Mouse (Mus musculus) erythroblast, embryonic 14.5 days (primary cell): ENCODE measurements around the gene Fsd2. TPM values are rescaled to one million over a fixed set of nuclear protein-coding genes. Genes with fewer than 3 reads are reported as not detected.

ENCODE experiments used
- H3K27me3 ChIP-seq: 2 replicates; pipeline ENCODE4 v1.6.1; 2012; ENCODE audit warnings: inconsistent platforms; ENCODE audit not compliant: control insufficient read depth
- H3K36me3 ChIP-seq: 2 replicates; pipeline ENCODE4 v1.6.1; 2012; ENCODE audit warnings: mild to moderate bottlenecking, inconsistent platforms; ENCODE audit not compliant: control insufficient read depth
- H3K4me1 ChIP-seq: 2 replicates; pipeline ENCODE4 v1.6.1; 2012; ENCODE audit warnings: inconsistent platforms; ENCODE audit not compliant: control insufficient read depth
- H3K4me3 ChIP-seq: replicated peaks from 2 replicates; pipeline ENCODE3; 2012; ENCODE audit warnings: moderate library complexity, mild to moderate bottlenecking, inconsistent platforms
- H3K9me3 ChIP-seq: 2 replicates; pipeline ENCODE4 v1.6.1; 2012; ENCODE audit warnings: low read length, inconsistent platforms, mixed read lengths; ENCODE audit not compliant: control insufficient read depth
- GATA1 ChIP-seq: IDR thresholded peaks from 2 replicates; pipeline ENCODE4 v1.6.1; 2012; ENCODE audit warnings: low read length, inconsistent platforms, mixed read lengths
- TAL1 ChIP-seq: IDR thresholded peaks from 3 replicates; pipeline ENCODE4 v1.6.1; 2012; ENCODE audit warnings: low read length, inconsistent platforms, mixed read lengths
- polyA plus RNA-seq: library from polyadenylated mRNA; stranded (reverse); fragments of >175 nt; gene quantifications from 2 replicates; pipeline ENCODE4 v1.2.3, GENCODE M21; 2012

Fsd2 gene
- polyA plus RNA-seq, 1 experiment = not detected

DNA sequence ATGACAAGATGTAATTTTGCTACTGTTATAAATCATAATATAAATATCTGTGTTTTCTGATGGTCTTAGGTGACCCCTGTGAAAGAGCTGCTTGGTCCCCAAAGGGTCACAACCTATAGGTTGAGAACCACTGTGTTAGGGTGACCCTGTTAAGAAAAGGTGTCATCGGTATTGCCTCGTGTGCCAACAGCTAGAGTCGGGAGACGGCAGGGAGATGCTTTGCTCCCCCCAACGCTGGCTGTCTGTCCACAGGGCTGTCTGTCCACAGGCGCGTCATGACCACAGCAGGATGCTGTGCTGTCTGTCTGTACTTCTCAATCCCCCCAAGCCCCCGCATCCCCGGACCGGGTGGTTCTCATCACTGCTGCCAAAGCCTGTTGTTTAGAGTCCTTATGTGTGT, 8.9 kb upstream of the Fsd2 start:
- Histone ChIP-seq H3K27me3 (no peaks in the 10 kb centered on the region), H3K4me3 (no peak overlapping the region), H3K36me3 (peaks cover 71% of the 10 kb centered on the region), H3K9me3 (no peaks in the 10 kb centered on the region), H3K4me1 (peaks cover 47% of the 10 kb centered on the region)
- no peak for TF ChIP-seq GATA1
- TF ChIP-seq TAL1 = no peak

- Histone ChIP-seq H3K36me3 (peaks cover 54% of the 10 kb centered on the region), H3K4me3 (peak overlapping the region; percentile 89)
Measured at GRCm38 (mm10) chr7:81573821-81574220, 7.1 kb upstream of the Fsd2 start.

GRCm38 (mm10) chr7:81573397-81573796, 6.7 kb upstream of the Fsd2 start:
- peaks cover 50% of the 10 kb centered on the region for H3K36me3 ChIP-seq
- no peaks in the 10 kb centered on the region for H3K9me3 ChIP-seq
- TF ChIP-seq GATA1 (no peak; the same call in 1 of the 2 replicates), TAL1 (no peak)
- H3K27me3 ChIP-seq = no peaks in the 10 kb centered on the region
- peak overlapping the region; percentile 89 for H3K4me3 ChIP-seq
- H3K4me1 ChIP-seq = peaks cover 44% of the 10 kb centered on the region

More at GRCm38 (mm10) chr7:81573821-81574220, 7.1 kb upstream of the Fsd2 start:
- TF ChIP-seq TAL1 (no peak), GATA1 (no peak)
- H3K9me3 ChIP-seq = no peaks in the 10 kb centered on the region
- peaks cover 49% of the 10 kb centered on the region for H3K4me1 ChIP-seq
- H3K27me3 ChIP-seq = no peaks in the 10 kb centered on the region

DNA sequence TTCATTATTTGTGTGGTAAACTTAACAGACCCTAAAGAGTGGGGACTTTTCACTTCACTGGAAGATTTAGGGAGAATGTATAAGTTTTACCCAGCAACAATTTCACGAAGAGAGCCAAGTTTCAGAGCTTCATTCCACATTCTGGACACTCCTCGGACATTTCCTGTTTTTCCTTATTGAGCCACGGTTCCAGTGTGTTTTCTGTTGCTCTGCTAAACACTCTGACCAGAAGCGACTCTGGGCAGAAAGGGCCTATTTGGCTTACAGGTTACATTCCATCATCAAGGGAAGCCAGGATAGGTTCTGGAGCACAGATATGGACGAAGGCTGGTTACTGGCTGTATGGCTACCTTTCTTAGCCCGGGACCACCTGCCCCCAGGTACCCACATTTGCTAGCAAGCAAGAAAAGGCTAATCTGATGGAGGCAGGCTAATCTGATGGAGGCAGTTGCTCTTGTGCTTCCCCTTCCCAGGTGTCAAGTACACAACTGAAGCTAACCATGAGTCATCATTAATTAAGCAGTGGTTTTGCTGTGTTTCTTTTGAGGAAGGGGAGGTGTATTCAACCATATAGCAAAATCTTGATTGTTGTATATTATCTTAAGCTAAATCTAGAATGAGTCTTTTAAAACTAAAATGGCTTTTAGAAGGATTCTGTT, 6.0 kb upstream of the Fsd2 start:
- Histone ChIP-seq H3K4me3 (peak overlapping the region; percentile 89), H3K27me3 (no peaks in the 10 kb centered on the region), H3K9me3 (no peaks in the 10 kb centered on the region), H3K36me3 (peaks cover 43% of the 10 kb centered on the region), H3K4me1 (peaks cover 40% of the 10 kb centered on the region)
- no peak for TF ChIP-seq TAL1
- peak; percentile 85 for TF ChIP-seq GATA1

- Histone ChIP-seq H3K27me3 (no peaks in the 10 kb centered on the region), H3K9me3 (no peaks in the 10 kb centered on the region), H3K4me3 (peak overlapping the region; percentile 89), H3K36me3 (peaks cover 36% of the 10 kb centered on the region), H3K4me1 (peaks cover 38% of the 10 kb centered on the region)
- TF ChIP-seq TAL1 = no peak
- TF ChIP-seq GATA1 = no peak
Measured at GRCm38 (mm10) chr7:81571941-81572441, 5.2 kb upstream of the Fsd2 start.

- Histone ChIP-seq H3K9me3 (no peaks in the 10 kb centered on the region), H3K27me3 (no peaks in the 10 kb centered on the region), H3K36me3 (peaks cover 29% of the 10 kb centered on the region), H3K4me1 (peaks cover 37% of the 10 kb centered on the region), H3K4me3 (peak within 1 kb of the TSS; percentile 89)
- TF ChIP-seq TAL1 (no peak), GATA1 (no peak)
Measured at GRCm38 (mm10) chr7:81571108-81571940, 4.6 kb upstream of the Fsd2 start, which contains the start of gene Whamm. Gene Whamm (plus strand): TSS chr7:81571266.

- H3K9me3 ChIP-seq = no peaks in the 10 kb centered on the region
- peaks cover 23% of the 10 kb centered on the region for H3K36me3 ChIP-seq
- H3K4me3 ChIP-seq = peak overlapping the region; percentile 89
- H3K4me1 ChIP-seq = peaks cover 38% of the 10 kb centered on the region
- TF ChIP-seq GATA1 = no peak
- TF ChIP-seq TAL1 = no peak
- peaks cover under 1% of the 10 kb centered on the region; the same call in 1 of the 2 replicates for H3K27me3 ChIP-seq
Measured at GRCm38 (mm10) chr7:81570752-81571107, 4.0 kb upstream of the Fsd2 start.

- Histone ChIP-seq H3K4me3 (no peak overlapping the region), H3K9me3 (no peaks in the 10 kb centered on the region), H3K4me1 (peaks cover 36% of the 10 kb centered on the region), H3K27me3 (peaks cover 5% of the 10 kb centered on the region), H3K36me3 (peaks cover 19% of the 10 kb centered on the region)
- TF ChIP-seq GATA1 (no peak), TAL1 (no peak)
Measured at GRCm38 (mm10) chr7:81570271-81570670, 3.5 kb upstream of the Fsd2 start.

DNA sequence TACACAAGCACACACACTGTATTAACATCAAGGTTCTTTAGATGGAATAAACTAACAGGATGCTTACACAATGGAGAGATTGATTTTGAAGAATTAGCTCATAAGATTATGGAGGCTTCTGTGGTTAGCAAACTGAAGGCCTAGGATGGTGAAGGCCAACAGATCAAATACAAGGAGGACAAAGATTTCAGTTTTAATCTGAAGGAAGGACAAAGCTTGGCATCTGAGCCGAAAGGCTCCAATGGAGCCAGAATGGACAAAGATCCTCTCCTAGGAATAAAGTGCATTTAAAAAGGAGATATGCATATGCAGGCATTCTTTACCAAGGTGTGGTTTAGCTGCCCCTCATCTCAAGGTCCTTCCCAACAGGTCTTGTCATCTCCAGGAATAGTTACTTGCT, 3.1 kb upstream of the Fsd2 start:
- Histone ChIP-seq H3K27me3 (peaks cover 5% of the 10 kb centered on the region), H3K4me3 (no peak overlapping the region), H3K36me3 (peaks cover 14% of the 10 kb centered on the region), H3K9me3 (no peaks in the 10 kb centered on the region), H3K4me1 (peaks cover 33% of the 10 kb centered on the region)
- TF ChIP-seq GATA1 (no peak), TAL1 (no peak)
